Mouse (Mus musculus): ENCODE results near the gene Gins3.
A peak's percentile ranks its signal among the peaks of the same experiment; 100 is the strongest.
"Not testable (repeated sequence)": the region's sequence is repeated elsewhere in the genome, so short reads cannot be mapped to it uniquely, and the experiment has no call there.

The Gins3 gene

DNA sequence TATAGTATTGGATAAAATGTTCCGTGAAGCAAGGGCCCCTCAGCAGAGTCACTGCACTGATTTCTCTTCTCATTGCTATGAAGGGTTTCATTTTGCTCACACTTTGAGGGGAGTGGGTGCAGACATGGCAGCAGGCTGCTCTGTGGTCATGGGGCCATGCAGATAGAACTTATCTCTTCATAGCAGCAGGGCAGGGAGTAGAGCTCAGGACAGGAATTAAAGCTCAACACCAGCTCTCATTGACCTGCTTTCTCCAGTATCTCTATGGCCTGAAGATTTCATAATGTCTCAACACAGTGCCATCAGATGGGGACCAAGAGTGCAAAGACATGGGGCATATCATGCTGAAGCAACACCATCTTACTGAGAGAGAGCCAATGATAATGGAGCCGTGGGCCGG is 15.0 kb downstream of the Gins3 start:
- DNase-seq (ENCODE audit: low read depth, low spot score), result no peak

DNA sequence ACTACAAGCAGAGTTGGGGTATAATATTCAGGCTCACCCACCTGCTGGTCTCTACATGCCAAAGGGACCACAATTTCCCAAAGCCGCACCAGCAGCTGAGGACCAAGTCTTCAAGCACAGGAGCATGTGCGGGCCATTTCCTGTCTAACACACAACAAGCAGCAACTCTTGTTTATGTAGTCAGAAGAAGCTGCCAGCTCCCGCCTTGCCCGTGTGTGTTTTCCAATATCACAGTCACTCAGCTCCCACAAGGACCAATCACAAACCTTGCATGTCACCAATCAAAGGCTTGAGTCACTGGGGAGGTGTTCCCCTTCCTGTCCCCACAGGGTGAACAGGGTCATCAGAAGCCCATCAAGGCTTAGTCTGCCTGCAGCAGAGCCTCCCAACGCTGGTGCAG is 20.1 kb downstream of the Gins3 start:
- no peak for DNase-seq (ENCODE audit: low read depth, low spot score)

DNA sequence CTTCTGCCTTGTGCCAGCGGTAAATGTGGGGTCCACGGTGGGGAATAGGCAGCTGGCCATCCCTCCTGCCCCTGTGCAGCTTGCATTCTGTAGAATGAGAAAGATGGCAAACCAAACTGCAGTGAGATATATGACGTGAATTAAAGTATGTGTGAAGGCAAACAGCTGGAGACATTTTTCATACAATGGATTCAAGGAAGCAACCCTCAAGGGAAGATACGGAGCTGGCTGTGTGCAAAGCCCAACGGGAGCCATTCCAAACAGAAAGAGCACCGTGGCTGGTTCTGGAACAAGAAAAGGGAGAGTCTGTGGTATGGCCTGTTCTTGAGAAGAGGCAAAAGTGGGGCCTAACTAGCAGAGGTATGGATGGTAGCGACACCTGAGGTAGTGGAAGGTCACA is 22.6 kb downstream of the Gins3 start:
- no peak for DNase-seq (ENCODE audit: low read depth, low spot score)

DNA sequence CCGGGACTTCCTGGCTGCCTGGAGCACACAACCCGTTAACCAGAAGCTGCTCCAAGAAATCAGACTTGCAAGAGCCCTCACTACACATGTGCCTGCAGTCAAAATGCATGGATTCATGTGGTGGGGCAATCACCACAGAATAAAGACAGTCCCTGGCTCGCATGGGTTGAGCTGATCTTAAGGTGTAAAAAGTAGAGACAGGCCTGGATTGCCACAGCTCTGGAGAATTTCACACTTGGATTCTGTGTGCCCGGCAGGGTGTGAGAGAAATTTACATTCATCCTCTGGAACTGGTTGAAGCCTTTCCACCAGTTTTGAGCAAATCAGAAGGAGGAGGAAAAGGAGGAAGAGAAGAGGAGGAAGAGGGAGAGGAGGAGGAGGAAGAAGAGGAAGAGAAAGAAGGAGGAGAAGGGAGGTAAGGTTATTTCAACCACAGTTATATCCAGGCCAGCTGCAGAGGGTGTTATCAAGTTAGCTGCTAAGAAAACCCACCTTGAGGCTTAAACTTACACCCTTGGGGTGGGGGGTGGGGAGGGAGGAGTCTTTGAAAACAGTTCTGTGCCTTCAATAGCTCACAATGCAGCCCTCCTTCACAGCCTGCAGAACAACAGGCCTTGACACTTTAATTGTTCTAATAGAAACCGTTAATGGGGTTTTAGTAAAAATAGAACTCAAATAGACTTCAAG is 23.2 kb downstream of the Gins3 start:
- DNase-seq (ENCODE audit: low read depth, low spot score), result no peak

DNA sequence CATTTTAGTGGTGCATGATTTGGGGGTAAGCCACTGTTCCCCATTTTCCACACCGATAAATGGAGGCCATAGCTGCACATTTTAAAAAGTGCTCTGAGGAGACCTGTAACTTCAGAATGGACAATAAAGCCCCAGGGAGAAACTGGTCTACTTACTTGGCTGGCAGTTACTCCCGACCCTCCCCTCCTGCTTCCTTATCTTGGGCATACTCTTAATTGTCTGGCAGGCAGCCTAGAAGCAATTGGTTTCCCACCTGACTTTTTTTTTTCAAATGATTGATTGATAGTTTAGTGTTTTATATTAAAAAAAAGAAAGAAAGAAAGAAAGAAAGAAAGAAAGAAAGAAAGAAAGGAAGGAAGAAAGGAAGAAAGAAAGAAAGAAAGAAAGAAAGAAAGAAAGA is 24.3 kb downstream of the Gins3 start:
- no peak for DNase-seq (ENCODE audit: low read depth, low spot score)

GRCm38 (mm10) chr8:95660334-95660882 is 27.2 kb downstream of the Gins3 start:
- DNase-seq (ENCODE audit: low read depth, low spot score), result no peak

DNA sequence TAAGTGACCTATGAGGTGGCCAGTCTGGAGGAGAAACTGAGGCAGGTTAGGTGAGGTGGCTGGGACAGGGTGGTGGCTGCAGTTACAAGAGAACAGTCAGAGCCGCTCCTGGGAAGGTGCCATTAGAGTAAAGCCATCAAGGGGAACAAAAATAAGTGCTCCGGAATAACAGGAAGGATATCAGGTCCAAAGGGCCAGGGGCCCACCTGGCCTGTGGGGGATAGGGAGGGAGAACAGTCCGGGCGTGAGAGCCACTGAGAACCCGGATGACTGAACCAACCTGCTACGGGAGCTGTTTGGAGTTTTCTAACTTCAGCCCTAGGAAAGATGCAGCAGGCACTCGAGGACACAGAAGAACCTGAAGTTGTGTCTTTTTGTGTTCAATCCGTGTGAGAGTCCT is 27.8 kb downstream of the Gins3 start:
- DNase-seq (ENCODE audit: low read depth, low spot score), result no peak

DNA sequence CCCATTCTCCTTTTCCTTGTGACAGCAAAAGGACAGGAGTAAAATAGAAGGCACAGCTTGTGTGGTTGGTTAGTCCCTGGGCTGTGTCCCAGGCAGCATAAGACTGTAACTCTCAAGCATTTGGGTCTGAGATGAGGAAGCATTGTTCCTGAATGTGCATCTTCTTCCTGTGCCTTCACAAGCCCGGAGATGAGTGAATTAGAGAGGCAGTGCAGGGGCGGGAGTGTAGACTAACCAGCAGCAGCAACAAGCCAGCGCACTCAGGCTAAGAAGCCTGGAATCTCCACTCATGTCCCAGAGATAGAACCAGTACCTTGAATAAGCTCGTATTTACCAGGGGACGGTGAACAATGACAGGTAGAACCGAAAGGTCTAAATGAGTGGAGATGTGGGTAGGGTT is 28.3 kb downstream of the Gins3 start:
- no peak for DNase-seq (ENCODE audit: low read depth, low spot score)

- DNase-seq (ENCODE audit: low read depth, low spot score), result no peak
Measured at GRCm38 (mm10) chr8:95662885-95663598, 29.8 kb downstream of the Gins3 start.

- DNase-seq (ENCODE audit: low read depth, low spot score), result no peak
Measured at GRCm38 (mm10) chr8:95663599-95663949, 30.3 kb downstream of the Gins3 start.

- not testable (repeated sequence) for DNase-seq (ENCODE audit: low read depth, low spot score)
Measured at GRCm38 (mm10) chr8:95665813-95666452, 32.7 kb downstream of the Gins3 start.

DNA sequence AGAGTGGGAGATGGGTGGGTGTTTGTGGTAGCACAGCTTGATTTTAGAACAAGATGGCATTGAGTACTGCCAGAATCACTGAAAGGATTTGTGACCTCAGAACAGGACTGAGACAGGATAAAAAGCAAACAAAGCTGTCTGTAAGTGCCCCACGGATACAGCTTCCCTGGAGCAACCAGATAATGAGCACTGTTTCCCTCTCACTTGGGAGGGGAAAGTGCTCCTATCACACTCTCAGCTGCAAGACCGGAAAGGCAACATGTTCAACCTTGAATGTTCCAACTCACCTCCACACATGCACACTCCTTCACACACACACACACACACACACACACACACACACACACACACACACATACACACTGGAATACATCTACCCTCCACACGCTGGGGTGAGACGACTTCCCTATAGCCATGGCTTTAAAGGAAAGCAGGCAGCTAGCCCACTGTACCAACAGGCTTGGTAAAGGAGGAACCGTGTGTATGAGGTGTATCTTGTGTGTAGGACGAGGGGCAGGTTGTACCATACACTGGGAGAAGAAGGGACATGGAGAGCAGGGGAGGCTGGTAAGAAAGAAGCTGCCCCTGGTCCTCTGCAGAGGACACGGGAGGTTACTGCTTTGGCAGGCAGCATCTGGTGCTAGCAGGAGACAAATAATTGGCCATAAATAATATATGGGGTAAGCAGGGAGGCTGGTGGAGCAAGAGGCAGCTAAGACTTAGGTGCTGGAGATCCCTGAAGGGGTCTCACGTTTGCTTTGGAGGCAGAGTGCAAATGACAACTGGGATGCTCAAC is 35.1 kb downstream of the Gins3 start:
- DNase-seq (ENCODE audit: low read depth, low spot score), result no peak

DNA sequence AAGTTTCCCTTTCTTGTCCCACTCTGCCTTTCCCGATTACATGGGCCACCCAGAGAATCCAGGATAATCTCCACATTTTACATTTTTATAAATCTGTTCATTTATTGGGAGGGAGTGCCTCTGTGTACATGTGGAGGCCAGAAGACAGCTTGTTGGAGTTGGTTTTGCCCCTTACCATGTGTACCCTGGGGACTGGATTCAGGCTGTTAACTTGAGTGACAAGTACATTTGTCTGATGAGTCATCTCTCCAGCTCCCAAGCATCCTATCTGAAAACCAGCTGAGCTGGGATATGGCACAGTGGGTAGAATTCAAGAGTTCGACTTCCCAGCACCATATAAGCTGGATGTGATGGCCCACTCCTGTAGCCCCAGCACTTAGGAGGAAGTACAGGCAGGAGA is 36.7 kb downstream of the Gins3 start:
- DNase-seq (ENCODE audit: low read depth, low spot score), result no peak

GRCm38 (mm10) chr8:95671861-95672260 is 38.6 kb downstream of the Gins3 start:
- DNase-seq (ENCODE audit: low read depth, low spot score), result no peak

DNA sequence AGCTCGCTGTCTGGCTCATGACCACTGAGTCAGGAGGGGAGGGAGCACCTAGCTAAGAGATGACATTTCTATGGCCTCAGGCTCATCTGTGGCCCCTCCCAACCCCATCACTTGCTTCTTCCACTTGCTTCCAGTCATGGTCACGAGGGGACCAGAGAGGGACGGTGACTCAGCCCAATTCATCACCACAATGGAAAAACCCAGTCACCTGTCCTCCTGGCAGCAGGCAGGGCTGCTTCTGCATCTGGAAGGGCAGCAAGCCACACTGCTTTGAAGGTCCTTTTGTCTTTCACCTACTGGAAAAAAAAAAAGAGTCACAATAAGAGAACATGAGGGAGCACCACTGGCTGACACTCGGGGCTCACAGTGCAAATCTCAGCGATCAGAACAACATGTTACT is 39.6 kb downstream of the Gins3 start:
- DNase-seq (ENCODE audit: low read depth, low spot score), result no peak

- peak; percentile 70 for DNase-seq (ENCODE audit: low read depth, low spot score)
Measured at GRCm38 (mm10) chr8:95676631-95677030, 43.4 kb downstream of the Gins3 start, which contains the start of gene Ndrg4. TSS of gene Ndrg4 (plus strand) at chr8:95676980.

DNA sequence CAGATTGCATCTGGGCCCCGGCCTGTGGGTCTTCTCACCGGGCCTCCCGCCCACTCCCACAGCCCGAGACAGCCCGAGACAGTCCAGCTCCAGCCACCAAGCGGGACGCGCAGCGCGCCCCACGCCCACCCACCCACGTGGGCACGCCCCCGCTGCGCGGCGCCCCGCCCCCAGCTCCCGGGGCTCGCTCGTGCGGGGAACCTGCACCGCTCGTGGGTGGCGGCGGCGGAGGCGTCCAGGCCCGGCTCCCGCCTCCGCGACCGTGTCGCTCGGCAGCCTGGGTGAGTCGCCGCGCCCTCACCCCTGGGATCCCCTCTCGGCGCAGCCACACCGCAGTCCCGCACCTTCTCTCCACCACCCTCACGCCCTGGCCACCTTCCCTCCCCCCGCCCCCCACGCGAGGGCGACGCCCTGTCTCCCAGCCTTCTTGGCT is 44.4 kb downstream of the Gins3 start:
- DNase-seq (ENCODE audit: low read depth, low spot score), result peak; percentile 50

GRCm38 (mm10) chr8:95678024-95678611 is 44.9 kb downstream of the Gins3 start:
- DNase-seq (ENCODE audit: low read depth, low spot score), result peak; percentile 90

DNA sequence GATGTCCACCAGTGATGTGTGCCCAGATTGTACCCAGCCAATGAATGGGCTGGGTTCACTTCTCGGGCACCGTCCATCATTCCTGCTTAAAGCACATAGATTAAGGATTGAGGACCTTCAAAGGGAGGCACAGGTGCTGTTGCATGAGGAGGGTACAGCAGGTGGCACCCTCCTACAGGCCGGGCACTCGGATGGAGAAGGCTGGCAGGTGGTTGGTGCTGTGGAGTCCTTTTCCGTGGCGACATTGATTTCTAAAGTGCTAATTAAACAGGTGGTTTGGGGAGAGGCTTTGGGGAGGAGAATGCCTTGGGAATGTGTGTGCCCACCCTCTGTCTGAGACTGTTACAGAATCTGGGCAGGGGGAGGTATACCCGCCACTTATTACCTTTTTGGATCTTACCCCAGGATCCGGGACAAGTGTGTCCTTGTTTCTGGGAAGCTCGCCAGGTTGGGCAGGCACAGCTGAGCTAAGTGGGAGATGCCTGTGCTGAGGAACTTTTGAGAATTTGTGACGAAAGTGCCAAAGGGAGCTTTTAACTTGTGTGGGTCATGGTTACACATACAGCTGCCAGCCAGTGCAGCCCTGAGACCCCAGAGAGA is 54.9 kb downstream of the Gins3 start:
- no peak for DNase-seq (ENCODE audit: low read depth, low spot score)

- peak; percentile 71 for DNase-seq (ENCODE audit: low read depth, low spot score)
Measured at GRCm38 (mm10) chr8:95690929-95691541, 57.8 kb downstream of the Gins3 start.

GRCm38 (mm10) chr8:95694631-95695030 is 61.4 kb downstream of the Gins3 start:
- DNase-seq (ENCODE audit: low read depth, low spot score), result no peak

All from ZHBTc4 (cell line).